Mouse (Mus musculus): ENCODE data around the gene Eef1akmt4. TPM values are rescaled to one million over a fixed set of nuclear protein-coding genes. Genes with fewer than 3 reads are reported as not detected.
A peak's percentile ranks its signal among the peaks of the same experiment; 100 is the strongest.
"Not testable (repeated sequence)": the region's sequence is repeated elsewhere in the genome, so short reads cannot be mapped to it uniquely, and the experiment has no call there.

The Eef1akmt4 gene
- polyA plus RNA-seq, 1 experiment from 2014 or later: 20.6 TPM

GRCm38 (mm10) chr16:20629731-20630634, 18.6 kb downstream of the Eef1akmt4 start, which contains the start of gene Ece2:
Ece2 (plus strand) TSS chr16:20629828.
- Histone ChIP-seq H3K4me2 (peak within 1 kb of the TSS; percentile 92), H3K27ac (replicated peaks) (no peak within 1 kb of the TSS), H3K27me3 (replicated peaks) (peaks cover 47% of the 10 kb centered on the region), H3K4me3 (peak within 1 kb of the TSS; percentile 64), H3K9me3 (no peaks in the 10 kb centered on the region), H3K36me3 (no peaks in the 10 kb centered on the region), H3K9ac (peak within 1 kb of the TSS; percentile 77), H3K4me1 (peaks cover 12% of the 10 kb centered on the region)
- WGBS: 7% methylated on average over 54 of the region's 54 CpGs
- no peak for ATAC-seq (ENCODE audit: extremely low read depth, insufficient number of reproducible peaks, low FRiP score, low TSS enrichment)

GRCm38 (mm10) chr16:20637410-20637809, 26.0 kb downstream of the Eef1akmt4 start:
- 63% methylated on average over 8 of the region's 8 CpGs for WGBS
- Histone ChIP-seq H3K4me1 (no peaks in the 10 kb centered on the region), H3K36me3 (no peaks in the 10 kb centered on the region), H3K9me3 (no peaks in the 10 kb centered on the region), H3K27me3 (replicated peaks) (0 out of 2 replicates have a peak, but pooled peaks cover 4% of the 10 kb centered on the region), H3K4me2 (no peak overlapping the region), H3K4me3 (no peak overlapping the region), H3K27ac (replicated peaks) (no peak overlapping the region), H3K9ac (no peak overlapping the region)
- ATAC-seq (ENCODE audit: extremely low read depth, insufficient number of reproducible peaks, low FRiP score, low TSS enrichment): no peak

GRCm38 (mm10) chr16:20638367-20638766, 27.0 kb downstream of the Eef1akmt4 start:
- 0 out of 2 replicates have a peak, but pooled peaks cover 3% of the 10 kb centered on the region for H3K27me3 ChIP-seq (replicated peaks)
- no peaks in the 10 kb centered on the region for H3K36me3 ChIP-seq
- no peak overlapping the region for H3K4me2 ChIP-seq
- no peak overlapping the region for H3K9ac ChIP-seq
- H3K4me1 ChIP-seq: no peaks in the 10 kb centered on the region
- no peak overlapping the region for H3K27ac ChIP-seq (replicated peaks)
- no peaks in the 10 kb centered on the region for H3K9me3 ChIP-seq
- ATAC-seq (ENCODE audit: extremely low read depth, insufficient number of reproducible peaks, low FRiP score, low TSS enrichment): no peak
- H3K4me3 ChIP-seq: no peak overlapping the region
- WGBS: 75% methylated on average over 8 of the region's 8 CpGs

GRCm38 (mm10) chr16:20642161-20642560, 30.8 kb downstream of the Eef1akmt4 start:
- ATAC-seq (ENCODE audit: extremely low read depth, insufficient number of reproducible peaks, low FRiP score, low TSS enrichment): no peak
- Histone ChIP-seq H3K9me3 (no peaks in the 10 kb centered on the region), H3K27me3 (replicated peaks) (peaks cover 4% of the 10 kb centered on the region; the same call in 1 of the 2 replicates), H3K4me3 (no peak overlapping the region), H3K4me1 (no peaks in the 10 kb centered on the region), H3K27ac (replicated peaks) (no peak overlapping the region), H3K9ac (no peak overlapping the region), H3K4me2 (no peak overlapping the region), H3K36me3 (no peaks in the 10 kb centered on the region)
- 1% methylated on average over 8 of the region's 8 CpGs for WGBS

GRCm38 (mm10) chr16:20643911-20644310, 32.5 kb downstream of the Eef1akmt4 start:
- no peak overlapping the region for H3K4me3 ChIP-seq
- ATAC-seq (ENCODE audit: extremely low read depth, insufficient number of reproducible peaks, low FRiP score, low TSS enrichment): no peak
- no peaks in the 10 kb centered on the region for H3K9me3 ChIP-seq
- H3K4me2 ChIP-seq: no peak overlapping the region
- peaks cover 4% of the 10 kb centered on the region; the same call in 1 of the 2 replicates for H3K27me3 ChIP-seq (replicated peaks)
- no peak overlapping the region for H3K9ac ChIP-seq
- no peaks in the 10 kb centered on the region for H3K36me3 ChIP-seq
- H3K27ac ChIP-seq (replicated peaks): no peak overlapping the region
- no peaks in the 10 kb centered on the region for H3K4me1 ChIP-seq
- 67% methylated on average over 7 of the region's 7 CpGs for WGBS

- peaks cover 18% of the 10 kb centered on the region for H3K4me1 ChIP-seq
- no peaks in the 10 kb centered on the region for H3K9me3 ChIP-seq
- peaks cover 36% of the 10 kb centered on the region for H3K36me3 ChIP-seq
- H3K4me3 ChIP-seq: peak within 1 kb of the TSS; percentile 80
- WGBS: 2% methylated on average over 46 of the region's 46 CpGs
- H3K27me3 ChIP-seq (replicated peaks): 0 out of 2 replicates have a peak, but pooled peaks cover 2% of the 10 kb centered on the region
- peak within 1 kb of the TSS; percentile 95 for H3K9ac ChIP-seq
- ATAC-seq (ENCODE audit: extremely low read depth, insufficient number of reproducible peaks, low FRiP score, low TSS enrichment): peak; percentile 93
- peak within 1 kb of the TSS; percentile 97 for H3K4me2 ChIP-seq
- peak within 1 kb of the TSS; percentile 82 for H3K27ac ChIP-seq (replicated peaks)
These were observed 39.9 kb downstream of the Eef1akmt4 start, which contains the start of gene Psmd2 for GRCm38 (mm10) chr16:20651076-20651946. Psmd2 (plus strand) TSS chr16:20651652.

- H3K4me3 ChIP-seq: peak overlapping the region; percentile 80
- peak overlapping the region; percentile 82 for H3K27ac ChIP-seq (replicated peaks)
- WGBS: 10% methylated on average over 11 of the region's 12 CpGs
- H3K9me3 ChIP-seq: no peaks in the 10 kb centered on the region
- peak overlapping the region; percentile 97 for H3K4me2 ChIP-seq
- peak overlapping the region; percentile 95 for H3K9ac ChIP-seq
- peaks cover 18% of the 10 kb centered on the region for H3K4me1 ChIP-seq
- no peak for ATAC-seq (ENCODE audit: extremely low read depth, insufficient number of reproducible peaks, low FRiP score, low TSS enrichment)
- H3K36me3 ChIP-seq: peaks cover 43% of the 10 kb centered on the region
- no peaks in the 10 kb centered on the region for H3K27me3 ChIP-seq (replicated peaks)
These were observed 40.5 kb downstream of the Eef1akmt4 start for GRCm38 (mm10) chr16:20651947-20652310.

GRCm38 (mm10) chr16:20653315-20653714, 41.9 kb downstream of the Eef1akmt4 start:
- Histone ChIP-seq H3K4me1 (peaks cover 18% of the 10 kb centered on the region), H3K4me2 (peak overlapping the region; percentile 97; the same call in 1 of the 2 replicates), H3K4me3 (no peak overlapping the region), H3K9ac (no peak overlapping the region), H3K36me3 (peaks cover 57% of the 10 kb centered on the region), H3K9me3 (no peaks in the 10 kb centered on the region), H3K27ac (replicated peaks) (no peak overlapping the region), H3K27me3 (replicated peaks) (no peaks in the 10 kb centered on the region)
- no peak for ATAC-seq (ENCODE audit: extremely low read depth, insufficient number of reproducible peaks, low FRiP score, low TSS enrichment)
- 48% methylated on average over 2 of the region's 2 CpGs for WGBS

- WGBS: 84% methylated on average over 4 of the region's 4 CpGs
- no peak overlapping the region for H3K4me3 ChIP-seq
- no peak overlapping the region for H3K4me2 ChIP-seq
- peaks cover 8% of the 10 kb centered on the region for H3K4me1 ChIP-seq
- no peak overlapping the region for H3K27ac ChIP-seq (replicated peaks)
- no peak overlapping the region for H3K9ac ChIP-seq
- H3K9me3 ChIP-seq: no peaks in the 10 kb centered on the region
- peaks cover 98% of the 10 kb centered on the region for H3K36me3 ChIP-seq
- H3K27me3 ChIP-seq (replicated peaks): no peaks in the 10 kb centered on the region
- no peak for ATAC-seq (ENCODE audit: extremely low read depth, insufficient number of reproducible peaks, low FRiP score, low TSS enrichment)
These were observed 46.3 kb downstream of the Eef1akmt4 start for GRCm38 (mm10) chr16:20657661-20658060.

GRCm38 (mm10) chr16:20668013-20668412, 56.6 kb downstream of the Eef1akmt4 start, which contains the start of gene Eif4g1:
Eif4g1 (plus strand) TSS chr16:20668313.
- not testable (repeated sequence) for H3K9me3 ChIP-seq; ATAC-seq (ENCODE audit: extremely low read depth, insufficient number of reproducible peaks, low FRiP score, low TSS enrichment); H3K4me3 ChIP-seq; H3K9ac ChIP-seq; H3K27me3 ChIP-seq (replicated peaks); H3K27ac ChIP-seq (replicated peaks); H3K4me1 ChIP-seq; H3K4me2 ChIP-seq
- peaks cover 23% of the 10 kb centered on the region for H3K36me3 ChIP-seq
- 82% methylated on average over 5 of the region's 6 CpGs for WGBS

Measured in heart, embryonic 13.5 days (tissue).